Mouse (Mus musculus): ENCODE measurements around the gene Map4k4. TPM values are rescaled to one million over a fixed set of nuclear protein-coding genes. Genes with fewer than 3 reads are reported as not detected.

The Map4k4 gene
- polyA plus RNA-seq, 1 experiment: 112 TPM

GRCm38 (mm10) chr1:39993921-39994320 is 93.2 kb downstream of the Map4k4 start:
- TF ChIP-seq POLR2A (IDR thresholded peaks at IDR 0.05; ENCODE audit: extremely low read depth, insufficient read depth, low read length) (no peak), CTCF (IDR thresholded peaks at IDR 0.05; ENCODE audit: extremely low read depth, insufficient read depth, low read length) (no peak)
- Histone ChIP-seq H3K4me3 (ENCODE audit: insufficient read depth, low read length) (no peak overlapping the region), H3K27ac (ENCODE audit: insufficient read depth, low read length) (no peak overlapping the region), H3K4me1 (ENCODE audit: control insufficient read depth, insufficient read depth, low read length) (peaks cover 7% of the 10 kb centered on the region; the same call in 1 of the 2 replicates)

GRCm38 (mm10) chr1:39995593-39995992 is 94.9 kb downstream of the Map4k4 start:
- TF ChIP-seq POLR2A (IDR thresholded peaks at IDR 0.05; ENCODE audit: extremely low read depth, insufficient read depth, low read length): no peak
- TF ChIP-seq CTCF (IDR thresholded peaks at IDR 0.05; ENCODE audit: extremely low read depth, insufficient read depth, low read length): no peak
- no peak overlapping the region for H3K27ac ChIP-seq (ENCODE audit: insufficient read depth, low read length)
- H3K4me1 ChIP-seq (ENCODE audit: control insufficient read depth, insufficient read depth, low read length): 0 out of 2 replicates have a peak, but pooled peaks cover 3% of the 10 kb centered on the region
- H3K4me3 ChIP-seq (ENCODE audit: insufficient read depth, low read length): no peak overlapping the region

GRCm38 (mm10) chr1:40000476-40000875 is 99.8 kb downstream of the Map4k4 start:
- Histone ChIP-seq H3K4me3 (ENCODE audit: insufficient read depth, low read length) (no peak overlapping the region), H3K4me1 (ENCODE audit: control insufficient read depth, insufficient read depth, low read length) (peaks cover 7% of the 10 kb centered on the region; the same call in 1 of the 2 replicates), H3K27ac (ENCODE audit: insufficient read depth, low read length) (no peak overlapping the region)
- TF ChIP-seq POLR2A (IDR thresholded peaks at IDR 0.05; ENCODE audit: extremely low read depth, insufficient read depth, low read length) (no peak), CTCF (IDR thresholded peaks at IDR 0.05; ENCODE audit: extremely low read depth, insufficient read depth, low read length) (no peak)

GRCm38 (mm10) chr1:40000899-40001298 is 100.2 kb downstream of the Map4k4 start:
- peak; percentile 67 for TF ChIP-seq CTCF (IDR thresholded peaks at IDR 0.05; ENCODE audit: extremely low read depth, insufficient read depth, low read length)
- TF ChIP-seq POLR2A (IDR thresholded peaks at IDR 0.05; ENCODE audit: extremely low read depth, insufficient read depth, low read length): no peak
- H3K4me1 ChIP-seq (ENCODE audit: control insufficient read depth, insufficient read depth, low read length): peaks cover 7% of the 10 kb centered on the region; the same call in 1 of the 2 replicates
- H3K4me3 ChIP-seq (ENCODE audit: insufficient read depth, low read length): no peak overlapping the region
- no peak overlapping the region for H3K27ac ChIP-seq (ENCODE audit: insufficient read depth, low read length)

GRCm38 (mm10) chr1:40002129-40002727 is 101.5 kb downstream of the Map4k4 start:
- H3K4me3 ChIP-seq (ENCODE audit: insufficient read depth, low read length): no peak overlapping the region
- no peak overlapping the region for H3K27ac ChIP-seq (ENCODE audit: insufficient read depth, low read length)
- TF ChIP-seq POLR2A (IDR thresholded peaks at IDR 0.05; ENCODE audit: extremely low read depth, insufficient read depth, low read length) (no peak), CTCF (IDR thresholded peaks at IDR 0.05; ENCODE audit: extremely low read depth, insufficient read depth, low read length) (0 out of 2 replicates have a peak, but pooled peaks have one; percentile 26)
- H3K4me1 ChIP-seq (ENCODE audit: control insufficient read depth, insufficient read depth, low read length): peaks cover 4% of the 10 kb centered on the region; the same call in 1 of the 2 replicates

GRCm38 (mm10) chr1:40006043-40006651 is 105.4 kb downstream of the Map4k4 start:
- TF ChIP-seq CTCF (IDR thresholded peaks at IDR 0.05; ENCODE audit: extremely low read depth, insufficient read depth, low read length) (no peak), POLR2A (IDR thresholded peaks at IDR 0.05; ENCODE audit: extremely low read depth, insufficient read depth, low read length) (no peak)
- H3K27ac ChIP-seq (ENCODE audit: insufficient read depth, low read length): no peak overlapping the region
- H3K4me1 ChIP-seq (ENCODE audit: control insufficient read depth, insufficient read depth, low read length): peaks cover 4% of the 10 kb centered on the region; the same call in 1 of the 2 replicates
- H3K4me3 ChIP-seq (ENCODE audit: insufficient read depth, low read length): no peak overlapping the region

- Histone ChIP-seq H3K4me1 (ENCODE audit: control insufficient read depth, insufficient read depth, low read length) (no peaks in the 10 kb centered on the region), H3K4me3 (ENCODE audit: insufficient read depth, low read length) (no peak overlapping the region), H3K27ac (ENCODE audit: insufficient read depth, low read length) (no peak overlapping the region)
- TF ChIP-seq CTCF (IDR thresholded peaks at IDR 0.05; ENCODE audit: extremely low read depth, insufficient read depth, low read length) (no peak), POLR2A (IDR thresholded peaks at IDR 0.05; ENCODE audit: extremely low read depth, insufficient read depth, low read length) (no peak)
Observed at GRCm38 (mm10) chr1:40007962-40008471, 107.3 kb downstream of the Map4k4 start.

GRCm38 (mm10) chr1:40012696-40013095 is 112.0 kb downstream of the Map4k4 start:
- TF ChIP-seq POLR2A (IDR thresholded peaks at IDR 0.05; ENCODE audit: extremely low read depth, insufficient read depth, low read length) (no peak), CTCF (IDR thresholded peaks at IDR 0.05; ENCODE audit: extremely low read depth, insufficient read depth, low read length) (no peak)
- Histone ChIP-seq H3K27ac (ENCODE audit: insufficient read depth, low read length) (no peak overlapping the region), H3K4me1 (ENCODE audit: control insufficient read depth, insufficient read depth, low read length) (peaks cover 3% of the 10 kb centered on the region; the same call in 1 of the 2 replicates), H3K4me3 (ENCODE audit: insufficient read depth, low read length) (no peak overlapping the region)

GRCm38 (mm10) chr1:40015066-40015678 is 114.5 kb downstream of the Map4k4 start:
- Histone ChIP-seq H3K4me1 (ENCODE audit: control insufficient read depth, insufficient read depth, low read length) (peaks cover 3% of the 10 kb centered on the region; the same call in 1 of the 2 replicates), H3K27ac (ENCODE audit: insufficient read depth, low read length) (no peak overlapping the region), H3K4me3 (ENCODE audit: insufficient read depth, low read length) (no peak overlapping the region)
- no peak for TF ChIP-seq POLR2A (IDR thresholded peaks at IDR 0.05; ENCODE audit: extremely low read depth, insufficient read depth, low read length)
- no peak for TF ChIP-seq CTCF (IDR thresholded peaks at IDR 0.05; ENCODE audit: extremely low read depth, insufficient read depth, low read length)
